Mouse (Mus musculus): Measurements from ENCODE around the gene Fstl4.

DNA sequence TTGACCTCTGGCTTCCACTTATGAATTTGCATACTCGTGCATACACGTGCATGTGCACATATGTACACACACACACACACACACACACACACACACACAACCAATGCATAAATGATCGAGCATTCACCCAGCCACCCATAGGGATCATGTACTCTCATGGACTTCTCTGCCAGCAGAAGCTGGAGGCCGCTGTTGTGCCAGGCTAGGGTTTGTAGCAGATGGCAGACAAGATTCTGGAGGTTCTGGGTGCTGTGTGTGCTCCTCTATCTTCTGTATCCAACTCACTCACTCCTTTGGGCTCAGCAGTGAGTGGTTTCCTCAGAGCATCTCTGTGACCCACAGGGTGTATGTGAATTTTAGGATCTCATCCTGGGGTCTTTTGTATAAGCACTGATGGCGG is 230.3 kb downstream of the Fstl4 start:
- TF ChIP-seq CTCF (IDR thresholded peaks at IDR 0.05; ENCODE audit: low read depth) (no peak), EP300 (IDR thresholded peaks at IDR 0.05; ENCODE audit: low read depth) (no peak)

Data from liver, embryonic 14.5 days (tissue).